Mouse (Mus musculus) lung, adult 2 months (tissue): ENCODE data around the gene Rasgef1a.

Experiments used
- CTCF ChIP-seq: fragments of 200-500 bp; IDR thresholded peaks from 2 replicates; pipeline ENCODE4 v1.5.1; 2011; ENCODE audit warnings: mild to moderate bottlenecking, low read length, control low read depth; ENCODE audit not compliant: insufficient read depth
- POLR2A ChIP-seq: fragments of 200-500 bp; IDR thresholded peaks from 2 replicates; pipeline ENCODE4 v1.6.1; 2011; ENCODE audit warnings: low read depth, mild to moderate bottlenecking, control low read depth, low read length, borderline replicate concordance; ENCODE audit errors: extremely low read depth

GRCm38 (mm10) chr6:118137148-118137547 lies 125.9 kb downstream of the Rasgef1a start:
- TF ChIP-seq CTCF (no peak), POLR2A (no peak)
